Mouse (Mus musculus) bone marrow macrophage, adult 2 months (primary cell): ENCODE results near the gene Gm6169.

Experiments
- CTCF ChIP-seq: IDR thresholded peaks from 2 replicates; pipeline ENCODE4 v1.5.1; 2012; ENCODE audit warnings: low read depth, mild to moderate bottlenecking, low read length, moderate library complexity
- POLR2A ChIP-seq: IDR thresholded peaks from 2 replicates; pipeline ENCODE4 v1.6.1; 2012; ENCODE audit warnings: mild to moderate bottlenecking, low read depth, low read length, borderline replicate concordance

DNA sequence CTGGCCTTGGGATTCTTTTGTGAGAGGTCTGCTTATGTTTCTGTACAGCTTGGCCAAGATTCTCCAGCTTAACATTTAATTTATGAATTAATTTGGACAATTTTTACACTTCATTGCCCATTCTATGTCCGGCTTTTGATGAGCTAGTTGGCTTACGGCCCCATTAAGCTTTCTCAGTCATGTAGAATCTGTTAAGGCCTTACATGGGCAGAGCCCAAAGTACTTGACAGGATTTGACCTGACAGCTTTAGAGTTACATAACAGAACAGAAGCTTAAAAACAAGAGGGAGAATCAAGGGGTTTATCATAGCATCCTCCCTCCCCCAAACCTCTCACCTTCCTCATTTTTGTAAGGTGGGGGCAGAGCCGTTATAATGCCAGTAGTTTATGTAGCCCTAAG lies 10.9 kb downstream of the Gm6169 start:
- TF ChIP-seq POLR2A (no peak), CTCF (no peak)
